Mouse (Mus musculus) intestine, postnatal 0 days (tissue): ENCODE measurements around the gene Zfp787. TPM values are rescaled to one million over a fixed set of nuclear protein-coding genes. Genes with fewer than 3 reads are reported as not detected.
"Not testable (repeated sequence)": the region's sequence is repeated elsewhere in the genome, so short reads cannot be mapped to it uniquely, and the experiment has no call there.

ENCODE experiments used
- ATAC-seq: fragments of 200-750 bp; cut with Nextera tagmentation; 2 replicates; pipeline ENCODE4 v1.8.0; 2017; ENCODE audit warnings: mild to moderate bottlenecking, moderate TSS enrichment, moderate library complexity
- H3K27ac ChIP-seq: fragments of 300-500 bp; sonication (generic); 2 replicates; pipeline ENCODE4 v1.5.1; 2014; ENCODE audit warnings: mild to moderate bottlenecking, low read depth, low read length, moderate library complexity
- H3K27me3 ChIP-seq: fragments of 300-500 bp; sonication (generic); replicated peaks from 2 replicates; pipeline ENCODE4 v1.6.1; 2014; ENCODE audit warnings: low read length, mixed read lengths; ENCODE audit not compliant: control insufficient read depth, insufficient read depth
- H3K36me3 ChIP-seq: fragments of 300-500 bp; sonication (generic); 2 replicates; pipeline ENCODE4 v1.6.1; 2014; ENCODE audit warnings: mild to moderate bottlenecking, moderate library complexity; ENCODE audit not compliant: control insufficient read depth, insufficient read depth
- H3K4me1 ChIP-seq: fragments of 300-500 bp; sonication (generic); replicated peaks from 2 replicates; pipeline ENCODE4 v1.6.1; 2014; ENCODE audit warnings: antibody characterized with exemption, low read length, mixed read lengths; ENCODE audit not compliant: control insufficient read depth, insufficient read depth
- H3K4me2 ChIP-seq: fragments of 300-500 bp; sonication (generic); replicated peaks from 2 replicates; pipeline ENCODE4 v1.6.1; 2014; ENCODE audit warnings: low read depth, mild to moderate bottlenecking, moderate library complexity
- H3K4me3 ChIP-seq: fragments of 300-500 bp; sonication (generic); 2 replicates; pipeline ENCODE4 v1.5.1; 2014; ENCODE audit warnings: low read depth, low read length
- H3K9ac ChIP-seq: fragments of 300-500 bp; sonication (generic); 2 replicates; pipeline ENCODE4 v1.6.1; 2014; ENCODE audit warnings: mild to moderate bottlenecking, low read depth, low read length
- H3K9me3 ChIP-seq: fragments of 300-500 bp; sonication (generic); 2 replicates; pipeline ENCODE4 v1.6.1; 2016; ENCODE audit warnings: mixed run types; ENCODE audit not compliant: control insufficient read depth
- CTCF ChIP-seq: sonication (generic); IDR thresholded peaks from 2 replicates; pipeline ENCODE4 v1.5.1; 2016; ENCODE audit warnings: low read depth, mild to moderate bottlenecking, control low read depth, antibody characterized with exemption, moderate library complexity
- WGBS: fragments of 180-500 bp; shearing (Covaris S2); extraction: QIAGEN DNeasy Blood & Tissue Kit; methylation state at CpG from one replicate; pipeline ENCODE4 v1.1.7; 2014; 5-methylcytosine and 5-hydroxymethylcytosine counted together
- polyA plus RNA-seq: library from polyadenylated mRNA; unstranded; fragments of >200 nt; fragmentation: Nextera tagmentation; extraction: Ambion mirVana; gene quantifications from 2 replicates; pipeline ENCODE4 v1.2.1, GENCODE M21; 2015

The Zfp787 gene
- polyA plus RNA-seq, 1 experiment from 2014 or later, result 42.2 TPM

DNA sequence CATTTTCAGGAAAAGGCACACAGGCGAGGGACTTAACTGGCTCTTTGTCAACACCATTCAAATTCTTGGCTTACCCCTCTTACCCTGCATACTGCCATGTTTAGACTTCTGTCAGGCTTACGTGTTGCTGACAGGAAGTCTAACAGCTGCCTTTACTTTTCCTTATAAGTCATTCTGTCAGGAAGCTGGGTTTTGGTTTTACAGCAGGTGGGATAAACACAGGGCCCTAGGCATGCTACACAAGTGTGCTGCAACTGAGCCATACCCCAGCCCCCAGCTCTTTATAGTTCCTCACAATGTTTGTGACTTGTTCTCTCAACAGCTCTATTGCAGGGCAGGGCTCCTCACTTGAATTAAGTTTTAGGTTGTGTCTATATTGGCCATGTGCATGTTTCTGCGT lies 16.5 kb downstream of the Zfp787 start:
- Histone ChIP-seq H3K27ac (no peak overlapping the region), H3K36me3 (peaks cover 13% of the 10 kb centered on the region), H3K9ac (no peak overlapping the region), H3K4me2 (no peak overlapping the region), H3K27me3 (no peaks in the 10 kb centered on the region), H3K4me3 (no peak overlapping the region), H3K4me1 (no peaks in the 10 kb centered on the region), H3K9me3 (no peaks in the 10 kb centered on the region)
- 74% methylated on average over 3 of the region's 3 CpGs for WGBS
- ATAC-seq, result no peak
- TF ChIP-seq CTCF, result no peak

- peak; percentile 57 for TF ChIP-seq CTCF
- Histone ChIP-seq H3K4me3 (no peak overlapping the region), H3K4me2 (no peak overlapping the region), H3K9ac (no peak overlapping the region), H3K36me3 (peaks cover 27% of the 10 kb centered on the region), H3K27me3 (no peaks in the 10 kb centered on the region), H3K9me3 (no peaks in the 10 kb centered on the region), H3K27ac (no peak overlapping the region), H3K4me1 (no peaks in the 10 kb centered on the region)
- ATAC-seq, result no peak
Observed at GRCm38 (mm10) chr7:6136497-6136896, 19.3 kb downstream of the Zfp787 start.

DNA sequence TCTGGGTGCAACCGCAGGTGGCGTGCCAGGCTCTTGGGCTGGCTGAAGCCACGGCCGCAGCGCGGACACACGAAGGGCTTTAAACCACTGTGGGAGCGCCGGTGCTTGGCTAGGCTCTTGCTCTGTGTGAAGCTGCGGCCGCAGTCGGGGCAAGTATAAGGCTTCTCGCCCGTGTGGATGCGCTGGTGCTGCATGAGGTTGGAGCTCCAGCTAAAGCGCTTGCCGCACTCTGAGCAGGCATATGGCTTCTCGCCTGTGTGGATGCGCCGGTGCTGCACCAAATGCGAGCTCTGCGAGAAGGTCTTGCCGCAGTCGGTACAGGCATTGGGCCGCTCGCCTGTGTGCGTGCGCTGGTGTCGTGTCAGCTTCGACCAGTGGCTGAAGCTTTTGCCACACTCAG lies 23.2 kb downstream of the Zfp787 start:
- no peak overlapping the region for H3K4me3 ChIP-seq
- no peaks in the 10 kb centered on the region for H3K9me3 ChIP-seq
- no peak overlapping the region for H3K9ac ChIP-seq
- no peaks in the 10 kb centered on the region for H3K4me1 ChIP-seq
- no peak for ATAC-seq
- WGBS, result 86% methylated on average over 30 of the region's 30 CpGs
- peaks cover 23% of the 10 kb centered on the region for H3K36me3 ChIP-seq
- H3K4me2 ChIP-seq, result no peak overlapping the region
- H3K27me3 ChIP-seq, result no peaks in the 10 kb centered on the region
- no peak overlapping the region; the same call in 1 of the 2 replicates for H3K27ac ChIP-seq
- no peak for TF ChIP-seq CTCF

- H3K27ac ChIP-seq, result no peak overlapping the region
- H3K9ac ChIP-seq, result no peak overlapping the region
- H3K36me3 ChIP-seq, result peaks cover 20% of the 10 kb centered on the region
- H3K4me3 ChIP-seq, result no peak overlapping the region
- TF ChIP-seq CTCF, result no peak
- WGBS, result 49% methylated on average over 4 of the region's 4 CpGs
- H3K4me2 ChIP-seq, result no peak overlapping the region
- H3K27me3 ChIP-seq, result no peaks in the 10 kb centered on the region
- H3K9me3 ChIP-seq, result no peaks in the 10 kb centered on the region
- ATAC-seq, result no peak
- no peaks in the 10 kb centered on the region for H3K4me1 ChIP-seq
Observed at GRCm38 (mm10) chr7:6130346-6130745, 25.5 kb downstream of the Zfp787 start.

GRCm38 (mm10) chr7:6126690-6127448 lies 28.9 kb downstream of the Zfp787 start:
- Histone ChIP-seq H3K9ac (no peak overlapping the region), H3K9me3 (no peaks in the 10 kb centered on the region), H3K4me1 (no peaks in the 10 kb centered on the region), H3K4me3 (no peak overlapping the region), H3K27ac (no peak overlapping the region), H3K4me2 (no peak overlapping the region), H3K27me3 (no peaks in the 10 kb centered on the region), H3K36me3 (peaks cover 2% of the 10 kb centered on the region)
- 28% methylated on average over 7 of the region's 7 CpGs for WGBS
- peak; percentile 67 for ATAC-seq
- peak; percentile 98 for TF ChIP-seq CTCF

DNA sequence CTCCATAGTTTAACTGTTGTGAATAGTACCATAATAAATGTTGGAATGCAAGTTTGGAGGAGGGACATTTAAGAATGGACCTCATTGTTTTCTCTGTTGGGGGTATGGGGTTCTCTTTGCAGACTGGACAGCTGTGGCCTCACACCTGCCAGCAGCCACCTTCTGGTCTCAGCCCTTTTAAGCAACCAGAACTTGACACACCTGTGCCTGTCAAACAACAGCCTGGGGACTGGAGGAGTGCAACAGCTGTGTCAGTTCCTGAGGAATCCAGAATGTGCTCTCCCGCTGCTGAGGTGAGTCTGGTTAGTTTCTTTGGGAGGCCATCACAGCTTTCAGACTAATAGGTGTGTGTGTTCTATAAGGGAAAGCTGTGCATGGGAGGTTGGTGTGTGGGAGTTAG lies 34.7 kb downstream of the Zfp787 start:
- not testable (repeated sequence) for ATAC-seq, H3K27ac ChIP-seq, H3K36me3 ChIP-seq, H3K4me1 ChIP-seq, H3K27me3 ChIP-seq, H3K9me3 ChIP-seq, H3K4me2 ChIP-seq, H3K9ac ChIP-seq, H3K4me3 ChIP-seq
- WGBS, result 35% methylated on average over 1 of the region's 1 CpGs
